Mouse (Mus musculus) lung, embryonic 14.5 days (tissue): Measurements from ENCODE around the gene Ccnl2. TPM values are rescaled to one million over a fixed set of nuclear protein-coding genes. Genes with fewer than 3 reads are reported as not detected.

Experiments used
- ATAC-seq: fragments of 200-750 bp; cut with Nextera tagmentation; 2 replicates; pipeline ENCODE4 v1.8.0; 2017; ENCODE audit warnings: mild to moderate bottlenecking, moderate TSS enrichment, moderate library complexity; ENCODE audit not compliant: insufficient read depth
- DNase-seq: peaks from one replicate; pipeline ENCODE4 v3.0.0-alpha.2; 2015
- H3K27ac ChIP-seq: fragments of 300-500 bp; sonication (generic); 2 replicates; pipeline ENCODE4 v1.5.1; 2014; ENCODE audit warnings: low read depth, mild to moderate bottlenecking, moderate library complexity
- H3K27me3 ChIP-seq: fragments of 300-500 bp; sonication (generic); 2 replicates; pipeline ENCODE4 v1.6.1; 2014; ENCODE audit warnings: low read length, control low read depth; ENCODE audit not compliant: insufficient read depth
- H3K36me3 ChIP-seq: fragments of 300-500 bp; sonication (generic); 2 replicates; pipeline ENCODE4 v1.6.1; 2014; ENCODE audit warnings: control low read depth; ENCODE audit not compliant: insufficient read depth
- H3K4me1 ChIP-seq: fragments of 300-500 bp; sonication (generic); 2 replicates; pipeline ENCODE4 v1.6.1; 2014; ENCODE audit warnings: antibody characterized with exemption, control low read depth; ENCODE audit not compliant: insufficient read depth
- H3K4me2 ChIP-seq: fragments of 300-500 bp; sonication (generic); 2 replicates; pipeline ENCODE4 v1.6.1; 2014; ENCODE audit warnings: mild to moderate bottlenecking
- H3K4me3 ChIP-seq: fragments of 300-500 bp; sonication (generic); 2 replicates; pipeline ENCODE4 v1.5.1; 2014; ENCODE audit warnings: low read depth, low read length
- H3K9ac ChIP-seq: fragments of 300-500 bp; sonication (generic); 2 replicates; pipeline ENCODE4 v1.6.1; 2014
- H3K9me3 ChIP-seq: fragments of 300-500 bp; sonication (generic); 2 replicates; pipeline ENCODE4 v1.6.1; 2016; ENCODE audit warnings: low read depth, low read length, control low read depth
- CTCF ChIP-seq: IDR thresholded peaks from 2 replicates; pipeline ENCODE4 v1.5.1; 2016; ENCODE audit warnings: antibody characterized with exemption, low read depth
- WGBS: fragments of 180-500 bp; shearing (Covaris S2); extraction: QIAGEN DNeasy Blood & Tissue Kit; methylation state at CpG from one replicate; pipeline ENCODE4 v1.1.7; 2014; 5-methylcytosine and 5-hydroxymethylcytosine counted together
- polyA plus RNA-seq: library from polyadenylated mRNA; unstranded; fragments of >200 nt; fragmentation: Nextera tagmentation; extraction: Ambion mirVana; gene quantifications from 2 replicates; pipeline ENCODE4 v1.2.1, GENCODE M21; 2014

The Ccnl2 gene
- polyA plus RNA-seq, 1 experiment from 2014 or later = 174 TPM

DNA sequence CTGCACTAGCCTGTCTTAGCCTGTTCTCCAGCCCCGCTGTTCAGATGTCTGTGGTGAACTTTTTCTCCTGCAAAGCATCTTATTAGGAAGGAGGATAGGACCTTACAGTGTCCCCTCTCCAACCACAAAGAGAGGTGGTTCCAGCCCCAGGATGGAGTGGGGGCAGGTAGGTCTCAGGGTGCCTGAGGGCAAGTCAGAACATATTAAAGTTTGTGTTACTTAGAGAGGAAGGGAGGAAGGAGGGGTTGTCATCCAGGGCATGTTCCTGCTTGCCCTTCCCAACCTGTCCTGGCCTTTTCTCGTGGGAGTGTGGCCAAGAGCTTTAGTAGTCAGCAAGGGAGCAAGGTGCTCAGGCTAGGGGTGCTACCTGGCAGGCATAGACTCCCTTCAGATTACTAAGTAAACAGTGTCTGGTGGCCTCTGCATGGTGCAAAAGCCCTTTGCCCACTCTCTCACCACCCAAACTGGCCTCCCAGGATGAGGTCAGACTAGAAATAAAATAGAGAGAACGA lies 21.6 kb upstream of the Ccnl2 start:
- no peaks in the 10 kb centered on the region for H3K9me3 ChIP-seq
- 51% methylated on average over 3 of the region's 3 CpGs for WGBS
- 0 out of 2 replicates have a peak overlapping the region, but pooled peaks have one; percentile 6 for H3K9ac ChIP-seq
- H3K4me3 ChIP-seq = no peak overlapping the region
- ATAC-seq (no peak), DNase-seq (no peak)
- H3K27me3 ChIP-seq = no peaks in the 10 kb centered on the region; the same call in 1 of the 2 replicates
- H3K36me3 ChIP-seq = no peaks in the 10 kb centered on the region
- H3K27ac ChIP-seq = no peak overlapping the region
- no peak for TF ChIP-seq CTCF
- no peak overlapping the region for H3K4me2 ChIP-seq
- H3K4me1 ChIP-seq = no peaks in the 10 kb centered on the region

DNA sequence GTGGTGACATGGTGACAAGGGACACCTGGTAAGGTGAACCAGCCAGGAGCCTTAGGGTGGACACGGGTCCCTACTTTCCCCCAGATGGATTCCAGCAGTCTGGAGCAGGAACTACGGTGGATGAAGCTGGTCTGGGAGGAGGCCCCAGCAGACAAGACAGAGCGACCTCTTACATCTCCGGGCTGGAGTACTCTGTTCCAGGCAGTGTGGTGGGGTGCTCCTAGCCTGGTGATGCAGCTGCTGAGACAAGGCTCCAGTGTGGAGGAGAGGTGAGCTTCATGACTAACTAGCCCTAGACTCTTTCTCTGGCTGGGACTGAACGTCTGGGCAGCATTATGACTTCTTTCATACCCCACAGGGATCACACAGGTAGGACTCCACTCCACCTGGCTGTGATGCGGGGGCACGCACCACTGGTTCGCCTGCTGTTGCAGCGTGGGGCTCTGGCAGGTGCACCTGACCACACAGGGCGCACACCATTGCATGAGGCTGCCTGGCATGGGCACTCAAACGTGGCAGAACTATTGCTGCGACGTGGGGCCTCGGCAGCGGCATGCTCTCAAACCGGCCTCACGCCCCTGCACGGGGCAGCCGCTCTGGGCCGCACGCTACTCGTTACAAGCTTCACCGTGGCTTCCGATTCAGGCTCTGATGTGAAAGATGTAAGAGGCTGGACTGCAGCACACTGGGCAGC lies 20.9 kb upstream of the Ccnl2 start:
- Histone ChIP-seq H3K9ac (no peak overlapping the region), H3K4me1 (no peaks in the 10 kb centered on the region), H3K4me2 (no peak overlapping the region), H3K27me3 (no peaks in the 10 kb centered on the region; the same call in 1 of the 2 replicates), H3K4me3 (no peak overlapping the region), H3K9me3 (no peaks in the 10 kb centered on the region), H3K36me3 (no peaks in the 10 kb centered on the region), H3K27ac (no peak overlapping the region)
- WGBS = 70% methylated on average over 24 of the region's 24 CpGs
- TF ChIP-seq CTCF = no peak
- DNase-seq (no peak), ATAC-seq (no peak)

DNA sequence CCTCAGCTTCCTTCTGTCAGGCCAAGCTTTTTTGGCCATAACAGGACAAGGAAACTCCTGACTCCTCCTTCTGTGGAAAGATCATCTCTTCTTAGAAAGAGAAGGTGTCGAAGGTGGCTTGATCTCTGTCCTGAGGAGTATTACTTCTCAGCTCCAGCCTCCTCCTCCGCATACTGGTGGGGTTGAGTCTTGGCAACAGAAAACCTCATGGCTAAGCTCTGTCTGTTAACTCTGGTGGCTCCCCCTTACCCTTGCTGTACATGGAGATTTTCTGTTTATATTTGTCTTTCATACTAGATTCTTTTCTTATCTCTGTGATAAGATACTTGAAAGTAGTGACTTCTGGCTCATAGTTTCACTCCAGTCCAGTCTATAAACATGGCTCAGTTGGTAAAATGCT lies 18.6 kb upstream of the Ccnl2 start:
- DNase-seq (peak; percentile 42), ATAC-seq (peak; percentile 56; the same call in 1 of the 2 replicates)
- Histone ChIP-seq H3K27me3 (no peaks in the 10 kb centered on the region; the same call in 1 of the 2 replicates), H3K36me3 (no peaks in the 10 kb centered on the region), H3K9ac (no peak overlapping the region), H3K4me1 (no peaks in the 10 kb centered on the region), H3K4me3 (no peak overlapping the region), H3K27ac (no peak overlapping the region), H3K4me2 (no peak overlapping the region), H3K9me3 (no peaks in the 10 kb centered on the region)
- WGBS = 44% methylated on average over 2 of the region's 2 CpGs
- no peak for TF ChIP-seq CTCF

DNA sequence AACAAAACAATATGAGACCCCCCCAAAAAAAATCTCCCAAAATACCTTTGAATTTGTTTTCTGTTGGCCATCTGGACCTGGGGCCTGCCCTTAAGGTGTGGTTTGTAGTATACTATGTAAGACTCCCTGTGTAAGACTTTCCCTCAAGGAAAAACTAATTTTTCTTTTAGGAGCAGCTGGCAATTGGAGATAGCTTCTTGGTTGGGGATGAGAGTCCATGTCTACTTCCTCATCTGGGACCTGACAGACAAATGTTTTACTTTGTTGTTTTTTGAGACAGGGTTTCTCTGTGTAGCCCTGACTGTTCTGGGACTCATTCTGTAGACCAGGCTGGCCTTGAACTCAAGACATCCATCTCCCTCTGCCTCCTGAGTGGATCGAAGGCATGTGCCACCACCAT lies 10.2 kb upstream of the Ccnl2 start:
- no peak for TF ChIP-seq CTCF
- no peaks in the 10 kb centered on the region for H3K9me3 ChIP-seq
- no peaks in the 10 kb centered on the region for H3K27me3 ChIP-seq
- H3K9ac ChIP-seq = no peak overlapping the region
- ATAC-seq (no peak), DNase-seq (no peak)
- H3K4me3 ChIP-seq = no peak overlapping the region
- 95% methylated on average over 1 of the region's 1 CpGs for WGBS
- peaks cover 6% of the 10 kb centered on the region for H3K4me1 ChIP-seq
- H3K4me2 ChIP-seq = no peak overlapping the region
- peaks cover 18% of the 10 kb centered on the region for H3K36me3 ChIP-seq
- no peak overlapping the region for H3K27ac ChIP-seq

DNA sequence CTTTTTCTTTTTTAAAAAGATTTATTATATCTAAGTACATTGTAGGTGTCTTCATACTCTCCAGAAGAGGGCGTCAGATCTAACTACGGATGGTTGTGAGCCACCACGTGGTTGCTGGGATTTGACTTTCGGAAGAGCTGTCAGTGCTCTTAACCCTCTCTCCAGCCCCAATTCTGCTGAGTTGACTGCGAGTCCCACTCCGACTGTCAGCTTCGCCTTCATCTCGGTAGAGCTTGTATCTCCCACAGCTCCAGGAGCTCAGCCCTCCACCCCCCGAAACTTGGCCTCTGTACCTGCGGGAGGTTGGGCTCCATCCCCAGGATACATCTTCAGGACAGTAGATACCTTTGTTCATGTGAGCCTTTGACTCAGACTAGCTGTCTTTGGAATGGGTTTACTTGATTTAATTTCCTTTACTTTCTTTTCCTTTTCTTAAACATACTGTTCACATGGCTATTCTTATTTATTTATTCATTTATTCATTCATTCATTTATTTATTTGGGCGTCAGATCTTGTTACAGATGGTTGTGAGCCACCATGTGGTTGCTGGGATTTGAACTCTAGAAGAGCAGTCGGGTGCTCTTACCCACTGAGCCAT lies 9.4 kb upstream of the Ccnl2 start, which contains the start of gene Mrpl20:
TSS of gene Mrpl20 (plus strand) at position 138 of the 599 bp plus-strand sequence.
- 6% methylated on average over 12 of the region's 12 CpGs for WGBS
- Histone ChIP-seq H3K27me3 (no peaks in the 10 kb centered on the region), H3K36me3 (peaks cover 26% of the 10 kb centered on the region), H3K9me3 (no peaks in the 10 kb centered on the region), H3K9ac (peak within 1 kb of the TSS; percentile 84), H3K27ac (peak within 1 kb of the TSS; percentile 72; the same call in 1 of the 2 replicates), H3K4me2 (peak within 1 kb of the TSS; percentile 81), H3K4me3 (peak within 1 kb of the TSS; percentile 95), H3K4me1 (peaks cover 6% of the 10 kb centered on the region)
- ATAC-seq (peak; percentile 47; the same call in 1 of the 2 replicates), DNase-seq (peak; percentile 64)
- TF ChIP-seq CTCF = peak; percentile 20; the same call in 1 of the 2 replicates

DNA sequence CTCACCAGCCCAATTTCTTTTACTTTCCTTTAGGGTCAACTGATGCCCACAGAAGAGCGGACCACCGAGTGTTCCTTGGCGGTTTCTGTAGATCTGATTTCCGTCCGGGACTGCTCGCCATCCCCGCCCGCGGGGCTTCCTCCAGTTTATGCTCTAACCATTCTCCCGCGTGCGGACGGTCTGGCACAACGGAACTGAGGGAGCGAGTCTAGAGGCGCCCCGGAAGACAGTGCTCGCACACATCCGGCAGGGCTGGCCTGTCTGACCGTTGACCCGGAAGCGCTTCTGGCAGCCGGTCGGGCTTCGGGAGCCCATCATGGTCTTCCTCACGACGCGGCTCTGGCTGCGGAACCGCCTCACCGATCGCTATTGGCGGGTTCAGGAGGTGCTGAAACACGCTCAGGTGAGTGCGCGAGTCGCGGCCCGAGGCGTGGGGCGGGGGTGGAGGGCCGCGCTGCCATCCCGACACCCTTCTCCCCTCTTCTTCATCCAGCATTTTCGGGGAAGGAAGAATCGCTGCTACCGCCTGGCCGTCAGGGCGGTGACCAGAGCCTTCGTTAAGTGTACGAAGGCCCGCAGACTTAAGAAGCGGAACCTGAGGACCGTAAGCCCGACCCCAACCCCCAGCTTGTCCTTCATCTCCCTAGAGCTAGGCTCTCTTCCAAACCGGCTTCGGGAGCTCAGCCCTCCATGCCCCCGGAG lies 8.8 kb upstream of the Ccnl2 start:
- H3K27me3 ChIP-seq = no peaks in the 10 kb centered on the region
- no peaks in the 10 kb centered on the region for H3K9me3 ChIP-seq
- H3K4me1 ChIP-seq = peaks cover 6% of the 10 kb centered on the region
- DNase-seq (peak; percentile 97), ATAC-seq (peak; percentile 99)
- WGBS = under 1% methylated on average over 58 of the region's 58 CpGs
- peak overlapping the region; percentile 84 for H3K9ac ChIP-seq
- peak overlapping the region; percentile 95 for H3K4me3 ChIP-seq
- TF ChIP-seq CTCF = no peak
- H3K27ac ChIP-seq = peak overlapping the region; percentile 72; the same call in 1 of the 2 replicates
- H3K4me2 ChIP-seq = peak overlapping the region; percentile 81
- peaks cover 33% of the 10 kb centered on the region for H3K36me3 ChIP-seq
